Mouse (Mus musculus): ENCODE data around the gene 1700019N19Rik. TPM values are rescaled to one million over a fixed set of nuclear protein-coding genes. Genes with fewer than 3 reads are reported as not detected.

The 1700019N19Rik gene
- polyA plus RNA-seq, 1 experiment: 0.15 TPM

DNA sequence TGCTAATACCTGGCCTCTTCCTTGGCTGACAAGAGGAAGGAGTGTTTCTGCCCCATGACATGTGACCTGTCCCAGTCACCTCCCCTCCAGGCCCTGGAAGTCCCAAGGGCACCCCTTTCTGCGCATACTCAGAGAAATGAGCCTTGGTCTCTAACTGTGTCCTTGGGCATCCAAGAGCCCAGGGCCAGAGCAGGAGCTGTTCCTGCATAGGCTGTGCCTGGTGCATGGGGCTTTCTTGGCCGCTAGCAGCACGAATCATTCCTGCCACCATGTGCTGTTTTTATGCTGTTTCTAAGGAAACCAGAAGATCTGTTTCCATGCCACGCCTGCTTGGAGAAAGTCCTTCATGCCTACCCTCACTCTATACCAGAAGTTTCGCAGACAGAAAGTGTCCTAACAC is 16.3 kb upstream of the 1700019N19Rik start:
- TF ChIP-seq POLR2A (IDR thresholded peaks at IDR 0.05; ENCODE audit: extremely low read depth, insufficient read depth, low read length): no peak
- TF ChIP-seq CTCF (IDR thresholded peaks at IDR 0.05; ENCODE audit: extremely low read depth, insufficient read depth, low read length): no peak
- Histone ChIP-seq H3K4me3 (ENCODE audit: insufficient read depth, low read length) (no peak overlapping the region), H3K4me1 (ENCODE audit: control insufficient read depth, insufficient read depth, low read length) (peaks cover 12% of the 10 kb centered on the region), H3K27ac (ENCODE audit: insufficient read depth, low read length) (no peak overlapping the region)

- no peak overlapping the region for H3K27ac ChIP-seq (ENCODE audit: insufficient read depth, low read length)
- H3K4me1 ChIP-seq (ENCODE audit: control insufficient read depth, insufficient read depth, low read length): peaks cover 8% of the 10 kb centered on the region
- H3K4me3 ChIP-seq (ENCODE audit: insufficient read depth, low read length): no peak overlapping the region
- TF ChIP-seq CTCF (IDR thresholded peaks at IDR 0.05; ENCODE audit: extremely low read depth, insufficient read depth, low read length): no peak
- TF ChIP-seq POLR2A (IDR thresholded peaks at IDR 0.05; ENCODE audit: extremely low read depth, insufficient read depth, low read length): no peak
Observed at GRCm38 (mm10) chr19:58808864-58809263, 14.6 kb upstream of the 1700019N19Rik start.

- no peak overlapping the region for H3K27ac ChIP-seq (ENCODE audit: insufficient read depth, low read length)
- peaks cover 8% of the 10 kb centered on the region for H3K4me1 ChIP-seq (ENCODE audit: control insufficient read depth, insufficient read depth, low read length)
- no peak overlapping the region for H3K4me3 ChIP-seq (ENCODE audit: insufficient read depth, low read length)
- TF ChIP-seq POLR2A (IDR thresholded peaks at IDR 0.05; ENCODE audit: extremely low read depth, insufficient read depth, low read length) (no peak), CTCF (IDR thresholded peaks at IDR 0.05; ENCODE audit: extremely low read depth, insufficient read depth, low read length) (peak; percentile 84)
Observed at GRCm38 (mm10) chr19:58806364-58806763, 12.1 kb upstream of the 1700019N19Rik start.

- Histone ChIP-seq H3K27ac (ENCODE audit: insufficient read depth, low read length) (no peak overlapping the region), H3K4me3 (ENCODE audit: insufficient read depth, low read length) (no peak overlapping the region), H3K4me1 (ENCODE audit: control insufficient read depth, insufficient read depth, low read length) (peaks cover 5% of the 10 kb centered on the region)
- TF ChIP-seq CTCF (IDR thresholded peaks at IDR 0.05; ENCODE audit: extremely low read depth, insufficient read depth, low read length) (no peak), POLR2A (IDR thresholded peaks at IDR 0.05; ENCODE audit: extremely low read depth, insufficient read depth, low read length) (no peak)
Observed at GRCm38 (mm10) chr19:58805191-58805779, 11.0 kb upstream of the 1700019N19Rik start.

GRCm38 (mm10) chr19:58795114-58795669 is 931 bp upstream of the 1700019N19Rik start:
- H3K27ac ChIP-seq (ENCODE audit: insufficient read depth, low read length): no peak overlapping the region
- no peak for TF ChIP-seq POLR2A (IDR thresholded peaks at IDR 0.05; ENCODE audit: extremely low read depth, insufficient read depth, low read length)
- TF ChIP-seq CTCF (IDR thresholded peaks at IDR 0.05; ENCODE audit: extremely low read depth, insufficient read depth, low read length): no peak
- no peak overlapping the region for H3K4me3 ChIP-seq (ENCODE audit: insufficient read depth, low read length)
- H3K4me1 ChIP-seq (ENCODE audit: control insufficient read depth, insufficient read depth, low read length): no peaks in the 10 kb centered on the region; the same call in 1 of the 2 replicates

DNA sequence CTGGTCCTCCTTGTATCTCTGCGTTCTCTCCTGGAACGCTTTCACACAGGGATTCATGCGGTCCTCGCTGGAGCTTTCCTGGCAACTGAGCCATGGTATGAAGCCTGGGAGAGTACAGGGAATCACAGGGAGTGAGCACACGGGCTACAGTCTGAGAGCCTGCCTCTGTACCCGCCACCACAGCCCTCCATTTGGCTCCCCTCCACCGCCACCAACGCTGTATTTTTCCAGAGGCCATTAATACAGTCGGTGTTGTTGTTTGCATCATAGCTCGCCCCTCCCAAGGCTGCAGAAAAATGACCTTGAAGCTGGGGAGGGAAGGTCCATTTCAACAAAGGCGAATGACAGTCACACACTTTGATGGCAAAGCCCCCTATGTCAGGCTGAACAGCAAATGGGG is 5.1 kb downstream of the 1700019N19Rik start:
- H3K4me1 ChIP-seq (ENCODE audit: control insufficient read depth, insufficient read depth, low read length): peaks cover 3% of the 10 kb centered on the region; the same call in 1 of the 2 replicates
- no peak overlapping the region for H3K4me3 ChIP-seq (ENCODE audit: insufficient read depth, low read length)
- H3K27ac ChIP-seq (ENCODE audit: insufficient read depth, low read length): no peak overlapping the region
- no peak for TF ChIP-seq POLR2A (IDR thresholded peaks at IDR 0.05; ENCODE audit: extremely low read depth, insufficient read depth, low read length)

DNA sequence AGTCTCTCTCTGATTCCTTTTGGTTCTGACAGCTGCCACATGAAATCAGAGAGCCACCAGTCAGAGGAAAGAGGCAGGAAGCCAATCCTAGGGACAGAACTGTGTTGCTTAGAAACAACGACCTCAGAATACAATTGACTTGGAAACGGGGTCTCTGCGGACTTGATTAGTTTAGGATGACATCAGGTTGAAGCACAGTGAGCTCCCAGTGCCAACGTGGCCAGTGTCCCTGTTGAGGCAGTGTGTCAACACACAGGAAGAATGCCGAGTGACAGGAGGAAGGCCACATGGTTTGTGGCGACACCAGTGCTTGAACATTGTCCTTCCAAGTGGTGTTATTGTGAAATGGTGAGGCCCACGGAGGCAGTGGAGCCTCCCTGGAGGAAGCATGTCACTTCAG is 10.3 kb downstream of the 1700019N19Rik start:
- no peak for TF ChIP-seq POLR2A (IDR thresholded peaks at IDR 0.05; ENCODE audit: extremely low read depth, insufficient read depth, low read length)
- no peak for TF ChIP-seq CTCF (IDR thresholded peaks at IDR 0.05; ENCODE audit: extremely low read depth, insufficient read depth, low read length)
- no peak overlapping the region for H3K27ac ChIP-seq (ENCODE audit: insufficient read depth, low read length)
- no peak overlapping the region for H3K4me3 ChIP-seq (ENCODE audit: insufficient read depth, low read length)
- H3K4me1 ChIP-seq (ENCODE audit: control insufficient read depth, insufficient read depth, low read length): no peaks in the 10 kb centered on the region

- TF ChIP-seq POLR2A (IDR thresholded peaks at IDR 0.05; ENCODE audit: extremely low read depth, insufficient read depth, low read length) (no peak), CTCF (IDR thresholded peaks at IDR 0.05; ENCODE audit: extremely low read depth, insufficient read depth, low read length) (no peak)
- Histone ChIP-seq H3K27ac (ENCODE audit: insufficient read depth, low read length) (no peak overlapping the region), H3K4me1 (ENCODE audit: control insufficient read depth, insufficient read depth, low read length) (no peaks in the 10 kb centered on the region), H3K4me3 (ENCODE audit: insufficient read depth, low read length) (no peak overlapping the region)
Observed at GRCm38 (mm10) chr19:58781566-58781965, 12.7 kb downstream of the 1700019N19Rik start.

DNA sequence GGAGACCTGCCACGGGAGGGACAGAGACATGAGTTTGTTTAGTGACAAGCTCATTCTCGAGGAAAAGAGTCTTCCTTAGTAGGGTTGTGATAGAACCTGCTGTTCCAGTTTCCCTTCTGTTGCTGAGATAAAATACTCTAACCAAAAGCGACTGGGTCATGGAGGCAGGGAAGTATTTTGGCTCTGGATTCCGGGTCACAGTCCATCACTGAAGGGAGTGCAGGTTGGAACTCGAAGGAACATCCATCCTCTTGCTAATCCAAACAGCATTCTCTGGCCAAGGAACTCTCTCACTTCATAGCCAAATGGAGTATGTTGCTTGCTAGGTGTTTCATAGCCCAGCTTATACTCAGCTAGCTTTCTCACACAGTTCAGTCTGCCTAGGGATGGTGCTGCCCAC is 17.8 kb downstream of the 1700019N19Rik start:
- Histone ChIP-seq H3K4me3 (ENCODE audit: insufficient read depth, low read length) (no peak overlapping the region), H3K4me1 (ENCODE audit: control insufficient read depth, insufficient read depth, low read length) (no peaks in the 10 kb centered on the region), H3K27ac (ENCODE audit: insufficient read depth, low read length) (no peak overlapping the region)
- no peak for TF ChIP-seq CTCF (IDR thresholded peaks at IDR 0.05; ENCODE audit: extremely low read depth, insufficient read depth, low read length)
- no peak for TF ChIP-seq POLR2A (IDR thresholded peaks at IDR 0.05; ENCODE audit: extremely low read depth, insufficient read depth, low read length)

- Histone ChIP-seq H3K4me1 (ENCODE audit: control insufficient read depth, insufficient read depth, low read length) (no peaks in the 10 kb centered on the region), H3K4me3 (ENCODE audit: insufficient read depth, low read length) (no peak overlapping the region), H3K27ac (ENCODE audit: insufficient read depth, low read length) (no peak overlapping the region)
- no peak for TF ChIP-seq CTCF (IDR thresholded peaks at IDR 0.05; ENCODE audit: extremely low read depth, insufficient read depth, low read length)
- no peak for TF ChIP-seq POLR2A (IDR thresholded peaks at IDR 0.05; ENCODE audit: extremely low read depth, insufficient read depth, low read length)
Observed at GRCm38 (mm10) chr19:58767329-58767728, 26.9 kb downstream of the 1700019N19Rik start.

All from cortical plate, adult 2 months (tissue).